Mouse (Mus musculus) adrenal gland (tissue): ENCODE measurements around the gene Lias.

Experiments
- intact Hi-C: fragments of 180-260 bp; cut with DNase I; formaldehyde crosslinking; loops from one replicate; pipeline ENCODE4 v1.15.1; 2025
- long read RNA-seq, 2 experiments: library from polyadenylated mRNA; unstranded; transcript quantifications; one replicate each; pipeline ENCODE4 v2.0.0; 2020; ENCODE audit warnings: borderline replicate concordance in 1 of 2; ENCODE audit not compliant: insufficient replicate concordance in 1 of 2

Gene Lias
- long read RNA-seq, experiment 1, transcript Lias-201 (11 exons, 2,996 nt), result minor isoform, 5 of 84 reads
- long read RNA-seq, experiment 1, transcript Lias-202 (11 exons, 1,668 nt), result major isoform, 62 of 84 reads
- long read RNA-seq, experiment 1, partial matches to known transcripts, result 5 of 84 reads
- long read RNA-seq, experiment 1, other reads (novel, unspliced or antisense), result 8 of 84 reads
- long read RNA-seq, experiment 2, transcript Lias-202 (11 exons, 1,668 nt), result major isoform, 50 of 75 reads
- long read RNA-seq, experiment 2, partial matches to known transcripts, result 7 of 75 reads
- long read RNA-seq, experiment 2, other reads (novel, unspliced or antisense), result 9 of 75 reads

- intact Hi-C loops, result loop anchor here (5.0 kb wide), 1 partner anchor 54 kb away; the partner anchor contains the start of gene Rfc1
Observed at GRCm38 (mm10) chr5:65390648-65391644, at the start of gene Lias, which contains the start of gene Rpl9. Gene Lias (plus strand): TSS chr5:65391497. Gene Rpl9 (minus strand): TSS chr5:65391444.

- intact Hi-C loops, result no loop called here
Observed at GRCm38 (mm10) chr5:65348168-65348567, 43.1 kb upstream of the Lias start, which contains the start of gene Klb. Gene Klb (plus strand): TSS chr5:65348314.

- intact Hi-C loops, result no loop called here
Observed at GRCm38 (mm10) chr5:65350508-65350907, 40.8 kb upstream of the Lias start.

GRCm38 (mm10) chr5:65354097-65354496 is 37.2 kb upstream of the Lias start:
- intact Hi-C loops, result no loop called here

- intact Hi-C loops, result no loop called here
Observed at GRCm38 (mm10) chr5:65354985-65355384, 36.3 kb upstream of the Lias start.

- intact Hi-C loops, result no loop called here
Observed at GRCm38 (mm10) chr5:65356851-65357250, 34.4 kb upstream of the Lias start.

- intact Hi-C loops, result no loop called here
Observed at GRCm38 (mm10) chr5:65357771-65358170, 33.5 kb upstream of the Lias start.

GRCm38 (mm10) chr5:65367837-65368236 is 23.5 kb upstream of the Lias start:
- intact Hi-C loops, result no loop called here

- intact Hi-C loops, result no loop called here
Observed at GRCm38 (mm10) chr5:65371551-65371950, 19.7 kb upstream of the Lias start.

GRCm38 (mm10) chr5:65374746-65375145 is 16.6 kb upstream of the Lias start:
- intact Hi-C loops, result no loop called here

GRCm38 (mm10) chr5:65385704-65386103 is 5.6 kb upstream of the Lias start:
- intact Hi-C loops, result loop anchor here (10.0 kb wide), 1 partner anchor 91 kb away; no protein-coding TSS in a partner anchor

GRCm38 (mm10) chr5:65387008-65387867 is 4.1 kb upstream of the Lias start:
- intact Hi-C loops, result loop anchor here (10.0 kb wide), 1 partner anchor 92 kb away; no protein-coding TSS in a partner anchor

- intact Hi-C loops, result loop anchor here (5.0 kb wide), 1 partner anchor 54 kb away; the partner anchor contains the start of gene Rfc1
Observed at GRCm38 (mm10) chr5:65391753-65392152, 456 bp downstream of the Lias start.

GRCm38 (mm10) chr5:65394425-65394824 is 3.1 kb downstream of the Lias start:
- intact Hi-C loops, result loop anchor here (5.0 kb wide), 1 partner anchor 57 kb away; the partner anchor contains the start of gene Rfc1

GRCm38 (mm10) chr5:65401251-65401994 is 10.1 kb downstream of the Lias start:
- intact Hi-C loops, result loop anchor here (2.0 to 10.0 kb wide), 2 partner anchors 213 to 295 kb away; no protein-coding TSS in a partner anchor

GRCm38 (mm10) chr5:65407989-65408388 is 16.7 kb downstream of the Lias start:
- intact Hi-C loops, result loop anchor here (10.0 kb wide), 1 partner anchor 207 kb away; no protein-coding TSS in a partner anchor

GRCm38 (mm10) chr5:65415653-65416458 is 24.6 kb downstream of the Lias start:
- intact Hi-C loops, result no loop called here

- intact Hi-C loops, result no loop called here
Observed at GRCm38 (mm10) chr5:65419136-65419535, 27.8 kb downstream of the Lias start.

- intact Hi-C loops, result no loop called here
Observed at GRCm38 (mm10) chr5:65420822-65421221, 29.5 kb downstream of the Lias start.
